Mouse (Mus musculus) intestine, embryonic 15.5 days (tissue): ENCODE data around the gene Ror1. TPM values are rescaled to one million over a fixed set of nuclear protein-coding genes. Genes with fewer than 3 reads are reported as not detected.

Experiments
- ATAC-seq: fragments of 200-750 bp; cut with Nextera tagmentation; 2 replicates; pipeline ENCODE4 v1.8.0; 2017; ENCODE audit warnings: moderate TSS enrichment, moderate library complexity
- H3K27ac ChIP-seq: fragments of 300-500 bp; sonication (generic); 2 replicates; pipeline ENCODE4 v1.5.1; 2015; ENCODE audit warnings: mild to moderate bottlenecking, inconsistent platforms
- H3K27me3 ChIP-seq: fragments of 300-500 bp; sonication (generic); replicated peaks from 2 replicates; pipeline ENCODE4 v1.6.1; 2015; ENCODE audit warnings: inconsistent platforms
- H3K36me3 ChIP-seq: fragments of 300-500 bp; sonication (generic); 2 replicates; pipeline ENCODE4 v1.6.1; 2015; ENCODE audit warnings: inconsistent platforms
- H3K4me1 ChIP-seq: fragments of 300-500 bp; sonication (generic); replicated peaks from 2 replicates; pipeline ENCODE4 v1.6.1; 2015; ENCODE audit warnings: inconsistent platforms
- H3K4me2 ChIP-seq: fragments of 300-500 bp; sonication (generic); replicated peaks from 2 replicates; pipeline ENCODE4 v1.6.1; 2015; ENCODE audit warnings: mild to moderate bottlenecking, inconsistent platforms
- H3K4me3 ChIP-seq: fragments of 300-500 bp; sonication (generic); replicated peaks from 2 replicates; pipeline ENCODE4 v1.5.1; 2015; ENCODE audit warnings: inconsistent platforms
- H3K9ac ChIP-seq: fragments of 300-500 bp; sonication (generic); 2 replicates; pipeline ENCODE4 v1.6.1; 2015; ENCODE audit warnings: inconsistent platforms
- H3K9me3 ChIP-seq: fragments of 300-500 bp; sonication (generic); 2 replicates; pipeline ENCODE4 v1.6.1; 2016; ENCODE audit warnings: inconsistent platforms
- WGBS: fragments of 180-500 bp; shearing (Covaris S2); methylation state at CpG from one replicate; pipeline ENCODE4 v1.1.7; 2015; 5-methylcytosine and 5-hydroxymethylcytosine counted together
- polyA plus RNA-seq: library from polyadenylated mRNA; unstranded; fragments of >200 nt; fragmentation: Nextera tagmentation; extraction: Ambion mirVana; gene quantifications from 2 replicates; pipeline ENCODE4 v1.2.1, GENCODE M21; 2015

Ror1 gene
- polyA plus RNA-seq, 1 experiment from 2014 or later, result 9.3 TPM

DNA sequence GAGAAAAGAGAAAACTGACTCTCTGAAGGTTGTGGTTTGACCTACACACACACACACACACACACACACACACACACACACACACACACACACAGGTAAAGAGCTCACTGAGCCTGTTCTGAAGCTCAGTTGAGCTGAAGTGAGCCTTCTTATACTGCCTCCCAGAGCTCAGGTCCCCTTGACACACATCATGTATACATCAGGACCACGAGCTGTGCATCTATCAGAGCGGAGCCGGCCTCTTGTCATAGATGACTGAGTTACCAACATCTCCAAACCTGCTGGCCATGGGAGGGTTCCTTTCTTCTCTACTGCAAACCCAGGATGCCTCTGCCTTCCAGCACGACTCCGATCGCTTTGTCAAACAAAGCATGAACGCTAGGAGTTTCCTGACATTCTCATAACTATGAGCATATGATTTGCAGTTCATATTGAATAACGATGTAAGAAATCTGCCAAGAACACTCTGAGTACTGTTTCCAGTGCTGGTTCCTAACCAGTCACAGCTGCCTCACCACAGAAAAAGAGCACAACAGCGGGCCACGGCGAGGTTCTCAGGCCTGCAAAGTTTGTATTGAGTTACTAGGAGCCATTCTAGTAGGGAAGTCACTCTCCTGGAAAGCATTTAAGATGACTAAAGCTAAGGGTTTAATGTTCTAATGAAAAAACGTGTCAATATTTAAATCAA lies 297.9 kb downstream of the Ror1 start:
- H3K4me1 ChIP-seq, result no peaks in the 10 kb centered on the region
- no peak overlapping the region for H3K27ac ChIP-seq
- no peaks in the 10 kb centered on the region for H3K9me3 ChIP-seq
- H3K4me2 ChIP-seq, result no peak overlapping the region
- no peaks in the 10 kb centered on the region for H3K36me3 ChIP-seq
- no peak for ATAC-seq
- H3K4me3 ChIP-seq, result no peak overlapping the region
- H3K9ac ChIP-seq, result no peak overlapping the region
- 63% methylated on average over 12 of the region's 12 CpGs for WGBS
- H3K27me3 ChIP-seq, result no peaks in the 10 kb centered on the region

DNA sequence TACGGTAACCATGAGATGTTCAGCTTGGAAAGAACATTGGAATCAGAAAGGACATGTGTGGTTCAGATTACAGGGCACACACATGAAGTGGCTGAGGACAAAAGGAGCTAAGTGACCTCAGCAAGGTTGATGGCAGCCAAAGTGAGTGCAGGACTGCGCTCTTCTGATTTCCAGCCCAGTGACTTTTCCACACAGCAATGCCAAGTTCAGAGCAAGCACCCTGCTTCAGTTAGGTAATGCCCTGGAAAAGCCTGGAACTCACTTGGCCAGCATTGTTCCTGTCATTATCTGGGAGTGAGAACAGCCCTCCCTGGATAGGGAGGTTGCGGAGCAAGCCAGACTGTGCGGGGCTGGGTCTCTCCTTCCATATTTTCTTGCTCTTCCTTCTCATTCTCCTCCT lies 299.8 kb downstream of the Ror1 start:
- WGBS, result 94% methylated on average over 4 of the region's 4 CpGs
- no peak overlapping the region for H3K9ac ChIP-seq
- H3K27ac ChIP-seq, result no peak overlapping the region
- ATAC-seq, result no peak
- no peak overlapping the region for H3K4me2 ChIP-seq
- H3K27me3 ChIP-seq, result no peaks in the 10 kb centered on the region
- no peaks in the 10 kb centered on the region for H3K36me3 ChIP-seq
- no peaks in the 10 kb centered on the region for H3K4me1 ChIP-seq
- no peak overlapping the region for H3K4me3 ChIP-seq
- no peaks in the 10 kb centered on the region for H3K9me3 ChIP-seq

DNA sequence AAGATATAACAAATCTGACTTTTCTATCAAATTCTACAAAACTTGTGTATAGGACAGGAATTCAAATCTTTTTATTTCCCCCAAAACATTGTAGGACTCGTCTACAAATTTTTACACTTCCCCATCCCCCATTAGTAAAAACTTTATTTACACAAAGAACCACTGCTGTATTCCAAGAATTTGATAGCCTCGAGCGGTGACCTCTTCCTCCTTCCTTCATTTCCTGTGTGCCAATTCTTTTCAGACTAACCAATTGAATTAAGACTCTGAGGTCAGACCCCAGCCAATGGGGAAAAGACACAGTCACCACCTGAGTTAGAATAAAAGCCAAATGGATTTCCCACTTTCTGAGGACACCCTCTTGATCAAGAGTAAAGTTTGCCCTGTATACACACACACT lies 302.5 kb downstream of the Ror1 start:
- WGBS, result 42% methylated on average over 3 of the region's 3 CpGs
- no peak overlapping the region for H3K4me2 ChIP-seq
- no peak overlapping the region for H3K4me3 ChIP-seq
- no peaks in the 10 kb centered on the region for H3K36me3 ChIP-seq
- H3K4me1 ChIP-seq, result 0 out of 2 replicates have a peak, but pooled peaks cover 2% of the 10 kb centered on the region
- no peaks in the 10 kb centered on the region for H3K9me3 ChIP-seq
- no peak overlapping the region for H3K27ac ChIP-seq
- H3K9ac ChIP-seq, result no peak overlapping the region
- no peaks in the 10 kb centered on the region for H3K27me3 ChIP-seq
- no peak for ATAC-seq

DNA sequence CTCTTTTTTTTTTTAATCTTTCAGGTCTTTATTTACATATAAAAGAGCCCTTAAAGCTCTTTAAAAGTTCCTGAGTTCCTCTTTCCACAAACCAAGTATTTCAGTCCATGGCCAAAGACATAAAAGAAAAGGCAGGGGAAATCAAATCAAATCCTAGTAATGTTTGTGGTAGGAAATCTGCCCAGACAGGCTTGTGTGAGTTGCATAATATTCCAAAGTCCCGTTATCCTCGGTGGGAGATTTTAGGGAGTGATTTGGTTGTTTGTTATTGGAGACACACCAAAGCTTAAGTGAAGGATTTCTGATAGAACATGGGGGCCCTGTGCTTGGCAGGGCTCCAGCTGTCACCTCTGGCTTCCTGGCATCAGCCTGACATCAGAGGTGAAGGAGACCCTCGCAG lies 305.5 kb downstream of the Ror1 start:
- Histone ChIP-seq H3K27me3 (no peaks in the 10 kb centered on the region), H3K9ac (no peak overlapping the region), H3K4me2 (no peak overlapping the region), H3K9me3 (no peaks in the 10 kb centered on the region), H3K4me1 (0 out of 2 replicates have a peak, but pooled peaks cover 2% of the 10 kb centered on the region), H3K4me3 (no peak overlapping the region), H3K27ac (no peak overlapping the region), H3K36me3 (no peaks in the 10 kb centered on the region)
- 63% methylated on average over 3 of the region's 3 CpGs for WGBS
- ATAC-seq, result no peak

DNA sequence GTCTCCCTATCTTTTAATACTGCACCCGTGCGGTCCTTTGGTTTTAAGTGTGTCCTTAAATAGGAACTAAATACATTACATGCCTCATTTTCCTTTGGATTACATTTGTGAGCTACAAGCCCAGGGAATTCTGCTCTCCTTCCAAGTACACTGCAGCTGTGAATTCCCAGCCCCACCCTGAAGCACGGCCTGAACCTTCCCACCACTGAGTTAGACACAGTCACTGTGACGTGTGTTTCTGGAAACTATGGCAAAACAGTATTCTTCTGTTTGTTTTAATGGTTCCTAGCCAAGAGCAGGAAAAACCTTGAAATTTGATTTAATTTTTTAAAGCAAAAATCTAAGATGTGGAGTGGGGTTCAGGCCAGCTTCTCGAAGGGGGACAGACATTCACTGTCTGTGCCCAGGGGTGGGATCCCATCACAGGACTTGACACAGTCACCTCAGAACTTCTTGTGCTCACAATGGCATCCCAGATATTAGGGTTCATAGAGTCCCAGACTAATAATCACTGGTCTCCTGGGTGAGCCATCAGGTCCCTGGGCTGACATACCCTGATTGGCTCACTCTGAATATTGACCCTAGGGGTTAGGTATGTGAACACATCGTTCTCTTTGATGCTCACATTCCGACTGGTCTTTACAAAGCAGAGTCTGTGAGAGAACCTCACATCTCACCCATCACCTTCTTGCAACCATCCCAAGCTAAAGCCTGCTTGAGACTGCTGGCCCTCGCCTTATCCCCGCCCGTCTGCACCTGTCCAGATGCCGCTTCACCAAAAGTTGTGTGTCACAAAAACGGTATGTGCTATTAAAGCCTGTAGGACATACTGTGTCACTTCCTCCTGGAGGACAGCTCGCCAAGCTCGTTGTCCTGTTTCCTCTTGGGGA lies 306.2 kb downstream of the Ror1 start:
- Histone ChIP-seq H3K36me3 (no peaks in the 10 kb centered on the region), H3K4me3 (no peak overlapping the region), H3K27me3 (no peaks in the 10 kb centered on the region), H3K4me1 (0 out of 2 replicates have a peak, but pooled peaks cover 2% of the 10 kb centered on the region), H3K27ac (no peak overlapping the region), H3K4me2 (no peak overlapping the region), H3K9me3 (no peaks in the 10 kb centered on the region), H3K9ac (no peak overlapping the region)
- no peak for ATAC-seq
- 75% methylated on average over 14 of the region's 14 CpGs for WGBS

DNA sequence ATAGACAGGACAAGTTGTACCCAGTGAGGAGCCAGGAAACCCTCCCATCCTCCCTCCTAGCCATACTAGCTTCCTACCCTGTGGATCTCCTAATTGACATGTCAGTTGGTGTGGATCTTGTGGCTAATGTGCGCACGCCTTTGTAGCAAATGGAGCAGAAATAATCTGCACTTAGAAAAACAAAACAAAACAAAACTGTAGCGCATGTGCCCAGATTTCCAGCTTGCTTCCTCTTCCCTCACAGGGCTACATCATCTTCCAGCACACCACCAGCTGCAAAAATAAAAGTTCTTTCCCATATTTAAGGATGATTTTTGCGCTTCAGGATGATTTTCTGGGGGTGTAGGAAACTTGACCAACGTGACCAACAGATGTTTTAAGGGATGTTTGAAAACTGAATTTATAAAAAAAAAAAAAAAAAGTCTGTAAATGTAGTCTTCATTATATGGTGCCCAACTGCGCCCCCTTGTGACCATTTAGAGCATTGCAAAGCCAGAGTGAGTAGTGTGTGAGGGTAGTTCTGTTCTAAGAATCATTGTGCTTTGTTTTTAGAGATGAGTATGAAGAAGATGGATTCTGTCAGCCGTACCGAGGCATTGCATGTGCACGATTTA lies 311.8 kb downstream of the Ror1 start:
- ATAC-seq, result no peak
- H3K9ac ChIP-seq, result no peak overlapping the region
- 0 out of 2 replicates have a peak, but pooled peaks cover 3% of the 10 kb centered on the region for H3K4me1 ChIP-seq
- no peaks in the 10 kb centered on the region for H3K27me3 ChIP-seq
- 28% methylated on average over 9 of the region's 9 CpGs for WGBS
- H3K4me3 ChIP-seq, result no peak overlapping the region
- no peaks in the 10 kb centered on the region for H3K36me3 ChIP-seq
- H3K9me3 ChIP-seq, result no peaks in the 10 kb centered on the region
- peak overlapping the region; percentile 27; the same call in 1 of the 2 replicates for H3K27ac ChIP-seq
- H3K4me2 ChIP-seq, result no peak overlapping the region

DNA sequence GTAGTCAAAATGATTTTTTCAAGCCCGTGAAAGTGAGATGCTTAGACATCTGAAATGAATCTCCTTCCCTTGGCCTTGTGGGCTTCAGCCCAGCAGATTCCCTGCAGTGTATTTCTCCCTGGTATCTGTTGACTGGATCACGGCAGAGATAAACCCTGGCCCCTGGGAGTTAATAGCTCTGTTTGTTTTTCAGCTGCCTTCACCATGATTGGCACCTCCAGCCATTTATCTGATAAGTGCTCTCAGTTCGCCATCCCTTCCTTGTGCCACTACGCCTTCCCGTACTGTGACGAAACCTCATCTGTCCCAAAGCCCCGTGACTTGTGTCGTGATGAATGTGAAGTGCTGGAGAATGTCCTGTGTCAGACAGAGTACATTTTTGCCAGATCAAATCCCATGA lies 313.9 kb downstream of the Ror1 start:
- H3K9ac ChIP-seq, result no peak overlapping the region
- 70% methylated on average over 8 of the region's 8 CpGs for WGBS
- no peaks in the 10 kb centered on the region for H3K9me3 ChIP-seq
- no peak overlapping the region for H3K27ac ChIP-seq
- no peak overlapping the region for H3K4me2 ChIP-seq
- no peak for ATAC-seq
- no peak overlapping the region for H3K4me3 ChIP-seq
- H3K4me1 ChIP-seq, result 0 out of 2 replicates have a peak, but pooled peaks cover 3% of the 10 kb centered on the region
- no peaks in the 10 kb centered on the region for H3K36me3 ChIP-seq
- no peaks in the 10 kb centered on the region for H3K27me3 ChIP-seq

DNA sequence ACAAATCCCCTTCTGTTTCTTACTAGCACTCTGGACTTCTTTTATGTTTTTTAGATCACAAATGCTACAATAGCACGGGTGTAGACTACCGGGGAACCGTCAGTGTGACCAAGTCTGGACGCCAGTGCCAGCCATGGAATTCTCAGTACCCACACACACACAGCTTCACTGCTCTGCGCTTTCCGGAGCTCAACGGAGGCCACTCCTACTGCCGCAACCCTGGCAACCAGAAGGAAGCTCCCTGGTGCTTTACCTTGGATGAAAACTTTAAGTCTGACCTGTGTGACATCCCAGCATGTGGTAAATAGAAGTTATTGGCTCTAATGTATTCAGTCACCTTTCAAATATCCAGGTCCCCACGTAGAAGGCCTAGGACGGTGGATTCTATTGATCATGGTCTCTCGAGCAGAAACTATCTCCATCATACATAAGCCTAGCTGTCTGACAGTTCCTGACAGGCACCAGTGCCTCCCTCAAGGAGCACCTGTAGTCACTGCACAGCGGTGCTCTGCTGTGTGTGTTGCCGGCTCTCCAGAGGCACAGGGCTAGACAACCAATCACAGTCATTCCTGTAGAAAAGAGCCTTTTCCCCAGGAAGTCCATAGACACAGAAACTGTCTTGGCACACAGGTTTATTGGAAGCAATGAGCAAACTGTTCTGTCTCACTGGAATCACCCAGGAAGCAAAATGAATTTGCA lies 316.4 kb downstream of the Ror1 start:
- Histone ChIP-seq H3K4me3 (no peak overlapping the region), H3K9me3 (no peaks in the 10 kb centered on the region), H3K27ac (no peak overlapping the region), H3K4me1 (0 out of 2 replicates have a peak, but pooled peaks cover 3% of the 10 kb centered on the region), H3K9ac (no peak overlapping the region), H3K27me3 (no peaks in the 10 kb centered on the region), H3K4me2 (no peak overlapping the region), H3K36me3 (no peaks in the 10 kb centered on the region)
- WGBS, result 65% methylated on average over 13 of the region's 13 CpGs
- ATAC-seq, result 0 out of 2 replicates have a peak, but pooled peaks have one; percentile 41

DNA sequence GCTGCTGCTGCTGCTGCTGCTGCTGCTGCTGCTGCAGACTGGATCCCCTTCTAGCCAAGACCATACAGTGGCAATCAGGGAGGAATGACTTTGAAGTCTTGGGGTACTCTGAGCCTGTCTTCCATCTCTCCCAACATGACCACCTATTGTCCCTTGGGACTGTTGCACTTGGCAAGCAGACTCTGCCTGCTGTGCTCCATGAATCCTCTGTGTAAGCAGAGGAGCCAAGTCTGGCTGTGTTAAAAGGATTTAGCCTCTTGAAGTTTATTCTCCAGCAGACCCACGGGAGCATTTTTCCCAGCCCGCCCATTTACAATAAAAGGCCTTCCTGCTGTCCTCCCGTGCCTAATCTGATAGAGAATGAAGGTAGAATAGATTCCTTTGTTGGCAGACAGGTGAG lies 327.2 kb downstream of the Ror1 start:
- Histone ChIP-seq H3K4me3 (no peak overlapping the region), H3K4me2 (no peak overlapping the region), H3K9ac (no peak overlapping the region), H3K36me3 (no peaks in the 10 kb centered on the region), H3K4me1 (peaks cover 5% of the 10 kb centered on the region; the same call in 1 of the 2 replicates), H3K27me3 (no peaks in the 10 kb centered on the region), H3K27ac (no peak overlapping the region), H3K9me3 (no peaks in the 10 kb centered on the region)
- WGBS, result 18% methylated on average over 3 of the region's 3 CpGs
- no peak for ATAC-seq

DNA sequence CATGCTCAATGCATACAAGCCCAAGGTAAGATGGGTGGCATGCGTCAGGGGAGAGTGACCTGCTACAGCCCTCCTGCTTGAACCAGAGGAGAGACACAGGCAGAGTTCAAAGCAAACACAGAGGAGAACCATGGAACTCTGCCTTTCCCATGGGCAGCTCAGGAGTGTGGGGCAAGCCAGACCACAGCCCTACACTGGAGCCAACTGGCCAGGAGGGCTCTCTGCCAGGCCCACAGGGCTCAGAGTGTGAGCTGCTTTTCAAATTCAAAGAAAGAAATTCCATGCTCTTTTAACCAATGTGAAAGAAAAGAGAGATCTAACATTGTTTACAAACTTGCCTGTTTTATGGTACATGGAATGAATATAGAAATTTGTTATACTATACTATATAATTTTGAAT lies 330.5 kb downstream of the Ror1 start:
- Histone ChIP-seq H3K9me3 (no peaks in the 10 kb centered on the region), H3K9ac (no peak overlapping the region), H3K27me3 (no peaks in the 10 kb centered on the region), H3K36me3 (no peaks in the 10 kb centered on the region), H3K4me3 (no peak overlapping the region), H3K27ac (no peak overlapping the region), H3K4me2 (no peak overlapping the region), H3K4me1 (peaks cover 3% of the 10 kb centered on the region)
- no peak for ATAC-seq
- 90% methylated on average over 1 of the region's 1 CpGs for WGBS

DNA sequence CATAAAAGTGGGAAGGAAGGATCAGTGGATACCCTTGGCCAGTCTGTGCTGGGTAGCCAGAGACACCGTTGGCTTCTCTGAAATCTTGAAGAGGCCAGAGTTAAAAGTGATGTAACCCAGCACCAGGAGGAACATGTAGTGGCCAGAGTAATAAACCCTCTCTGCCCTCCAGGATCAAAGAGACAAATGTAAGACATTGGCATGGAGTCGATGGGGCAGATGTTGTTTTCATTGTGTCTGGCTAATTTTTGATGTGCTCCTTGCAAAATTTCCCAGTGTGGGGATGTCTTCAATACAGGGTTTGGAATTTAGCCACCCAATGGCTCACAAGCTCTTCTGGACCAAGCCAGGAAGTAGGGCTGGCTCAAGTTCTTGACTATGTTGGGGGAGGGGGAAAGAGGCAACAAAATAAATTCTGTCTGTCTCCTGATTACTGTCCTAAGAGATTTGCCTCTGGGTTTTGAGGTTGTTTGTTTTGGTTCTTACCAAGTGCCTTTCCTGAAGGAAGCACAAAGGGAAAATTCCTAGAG lies 333.8 kb downstream of the Ror1 start:
- 74% methylated on average over 2 of the region's 2 CpGs for WGBS
- ATAC-seq, result no peak
- Histone ChIP-seq H3K27me3 (no peaks in the 10 kb centered on the region), H3K4me1 (no peaks in the 10 kb centered on the region; the same call in 1 of the 2 replicates), H3K9ac (no peak overlapping the region), H3K27ac (no peak overlapping the region), H3K9me3 (no peaks in the 10 kb centered on the region), H3K4me2 (no peak overlapping the region), H3K4me3 (no peak overlapping the region), H3K36me3 (no peaks in the 10 kb centered on the region)
